Mouse (Mus musculus) kidney, postnatal 0 days (tissue): ENCODE results near the gene Pkd1l3. TPM values are rescaled to one million over a fixed set of nuclear protein-coding genes. Genes with fewer than 3 reads are reported as not detected.

ENCODE experiments used
- ATAC-seq: fragments of 200-750 bp; cut with Nextera tagmentation; replicated peaks from 2 replicates; pipeline ENCODE4 v1.8.0; 2017; ENCODE audit warnings: low read depth, moderate number of reproducible peaks, moderate TSS enrichment, moderate library complexity; ENCODE audit not compliant: low FRiP score
- DNase-seq: peaks from one replicate; pipeline ENCODE4 v3.0.0-alpha.2; 2016; ENCODE audit warnings: low spot score
- H3K27ac ChIP-seq: fragments of 300-500 bp; sonication (generic); 2 replicates; pipeline ENCODE4 v1.5.1; 2014; ENCODE audit warnings: mild to moderate bottlenecking
- H3K27me3 ChIP-seq: fragments of 300-500 bp; sonication (generic); 2 replicates; pipeline ENCODE4 v1.6.1; 2014; ENCODE audit warnings: low read length, mixed read lengths; ENCODE audit not compliant: insufficient read depth
- H3K36me3 ChIP-seq: fragments of 300-500 bp; sonication (generic); 2 replicates; pipeline ENCODE4 v1.6.1; 2014; ENCODE audit warnings: low read length, mixed read lengths; ENCODE audit not compliant: insufficient read depth
- H3K4me1 ChIP-seq: fragments of 300-500 bp; sonication (generic); replicated peaks from 2 replicates; pipeline ENCODE4 v1.6.1; 2014; ENCODE audit warnings: antibody characterized with exemption, low read length, mixed read lengths; ENCODE audit not compliant: insufficient read depth
- H3K4me2 ChIP-seq: fragments of 300-500 bp; sonication (generic); 2 replicates; pipeline ENCODE4 v1.6.1; 2014; ENCODE audit warnings: mild to moderate bottlenecking, low read length, moderate library complexity, mixed read lengths
- H3K4me3 ChIP-seq: fragments of 300-500 bp; sonication (generic); replicated peaks from 2 replicates; pipeline ENCODE4 v1.5.1; 2014; ENCODE audit warnings: low read depth, low read length
- H3K9ac ChIP-seq: fragments of 300-500 bp; sonication (generic); 2 replicates; pipeline ENCODE4 v1.6.1; 2014; ENCODE audit warnings: low read depth, low read length
- H3K9me3 ChIP-seq: fragments of 300-500 bp; sonication (generic); replicated peaks from 2 replicates; pipeline ENCODE4 v1.6.1; 2016; ENCODE audit warnings: low read length, inconsistent platforms, mixed read lengths
- CTCF ChIP-seq: IDR thresholded peaks from 2 replicates; pipeline ENCODE4 v1.5.1; 2016; ENCODE audit warnings: antibody characterized with exemption, low read depth, mild to moderate bottlenecking, moderate library complexity
- WGBS: fragments of 180-500 bp; shearing (Covaris S2); extraction: QIAGEN DNeasy Blood & Tissue Kit; methylation state at CpG from one replicate; pipeline ENCODE4 v1.1.7; 2014; 5-methylcytosine and 5-hydroxymethylcytosine counted together
- polyA plus RNA-seq: library from polyadenylated mRNA; unstranded; fragments of >200 nt; fragmentation: Nextera tagmentation; extraction: Ambion mirVana; gene quantifications from 2 replicates; pipeline ENCODE4 v1.2.1, GENCODE M21; 2015

The Pkd1l3 gene
- polyA plus RNA-seq, 1 experiment from 2014 or later = not detected

DNA sequence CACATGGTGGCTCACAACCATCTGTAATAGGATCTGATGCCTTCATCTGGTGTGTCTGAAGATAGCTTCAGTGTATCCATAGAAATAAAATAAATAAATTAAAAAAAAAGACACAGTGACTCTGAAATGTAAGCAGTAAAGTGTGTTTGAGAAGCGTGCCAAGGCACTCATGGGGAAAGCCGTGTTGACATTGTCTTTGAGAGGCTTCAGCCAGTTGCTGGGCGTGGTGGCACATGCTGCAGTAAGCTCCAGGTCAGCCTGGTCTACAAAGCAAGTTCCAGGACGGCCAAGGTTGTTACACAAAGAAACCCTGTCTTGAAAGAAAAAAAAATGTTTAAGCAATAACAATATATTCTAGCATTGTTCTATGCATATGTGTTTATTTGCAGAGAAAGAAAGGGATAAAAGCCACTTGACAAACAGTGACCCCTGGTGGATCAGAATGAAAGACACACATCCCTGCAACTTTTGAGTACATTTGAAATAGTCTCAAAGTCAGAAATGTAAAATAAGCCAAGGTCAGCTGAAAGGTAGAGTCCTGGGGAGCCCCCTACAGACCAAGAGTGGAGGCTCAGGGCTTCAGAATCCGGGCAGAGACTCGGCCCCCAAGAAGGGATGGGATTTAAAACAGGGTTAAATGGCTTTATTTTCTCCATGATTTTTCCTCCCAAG is 21.1 kb upstream of the Pkd1l3 start:
- peaks cover 8% of the 10 kb centered on the region for H3K36me3 ChIP-seq
- H3K4me1 ChIP-seq = no peaks in the 10 kb centered on the region
- no peak overlapping the region for H3K27ac ChIP-seq
- H3K9ac ChIP-seq = no peak overlapping the region
- no peak overlapping the region for H3K4me2 ChIP-seq
- H3K4me3 ChIP-seq = no peak overlapping the region
- no peaks in the 10 kb centered on the region for H3K27me3 ChIP-seq
- peak; percentile 63 for DNase-seq
- no peaks in the 10 kb centered on the region for H3K9me3 ChIP-seq
- no peak for ATAC-seq
- WGBS = 76% methylated on average over 6 of the region's 6 CpGs
- peak; percentile 80 for TF ChIP-seq CTCF

DNA sequence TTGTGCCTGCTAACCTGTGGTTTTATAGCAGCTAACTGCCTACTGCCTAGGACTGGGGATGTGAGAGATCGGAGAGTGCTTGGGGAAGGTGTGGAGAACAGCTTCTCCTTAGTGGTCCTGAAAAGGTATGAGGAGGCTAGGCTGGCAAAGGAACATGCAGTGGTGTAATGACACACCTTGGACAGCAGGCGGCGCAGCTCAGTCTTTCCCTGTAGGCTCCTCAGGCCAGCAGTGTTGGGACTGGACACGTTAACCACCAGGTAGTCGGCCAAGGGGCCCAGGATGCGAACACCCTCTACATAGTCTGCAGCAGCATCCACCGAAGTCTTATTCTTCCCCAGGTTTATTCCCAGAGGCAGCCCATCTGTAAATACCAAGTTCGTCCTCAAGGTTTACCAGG is 18.5 kb upstream of the Pkd1l3 start:
- Histone ChIP-seq H3K4me3 (no peak overlapping the region), H3K9ac (no peak overlapping the region), H3K27me3 (no peaks in the 10 kb centered on the region), H3K36me3 (peaks cover 12% of the 10 kb centered on the region), H3K9me3 (no peaks in the 10 kb centered on the region), H3K27ac (no peak overlapping the region), H3K4me2 (no peak overlapping the region), H3K4me1 (no peaks in the 10 kb centered on the region)
- DNase-seq (peak; percentile 66), ATAC-seq (no peak; the same call in 1 of the 2 replicates)
- WGBS = 46% methylated on average over 8 of the region's 8 CpGs
- TF ChIP-seq CTCF = peak; percentile 83

DNA sequence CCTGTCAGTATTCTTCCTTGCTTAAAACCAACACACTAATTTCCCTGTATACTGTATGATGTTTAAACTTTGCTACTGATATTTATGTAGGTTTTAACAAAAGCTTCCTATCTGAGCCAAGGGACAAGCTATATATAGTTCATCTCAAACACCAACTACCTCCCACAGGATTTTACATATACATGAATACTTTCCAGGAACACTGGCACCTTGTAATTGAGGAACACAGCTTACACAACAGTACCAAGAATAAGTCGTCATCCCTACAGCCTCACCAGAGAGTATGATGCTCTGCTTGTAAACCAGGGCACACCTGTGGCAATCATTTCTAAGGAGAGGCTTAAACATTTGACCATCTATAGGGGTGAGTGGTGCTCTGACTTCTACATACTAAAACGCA is 7.6 kb upstream of the Pkd1l3 start:
- WGBS = 77% methylated on average over 2 of the region's 2 CpGs
- no peak for TF ChIP-seq CTCF
- no peak overlapping the region for H3K27ac ChIP-seq
- no peaks in the 10 kb centered on the region for H3K9me3 ChIP-seq
- H3K36me3 ChIP-seq = peaks cover 13% of the 10 kb centered on the region; the same call in 1 of the 2 replicates
- H3K9ac ChIP-seq = no peak overlapping the region
- H3K4me3 ChIP-seq = no peak overlapping the region
- H3K27me3 ChIP-seq = no peaks in the 10 kb centered on the region
- ATAC-seq (no peak), DNase-seq (no peak)
- H3K4me2 ChIP-seq = no peak overlapping the region
- H3K4me1 ChIP-seq = peaks cover 4% of the 10 kb centered on the region; the same call in 1 of the 2 replicates

DNA sequence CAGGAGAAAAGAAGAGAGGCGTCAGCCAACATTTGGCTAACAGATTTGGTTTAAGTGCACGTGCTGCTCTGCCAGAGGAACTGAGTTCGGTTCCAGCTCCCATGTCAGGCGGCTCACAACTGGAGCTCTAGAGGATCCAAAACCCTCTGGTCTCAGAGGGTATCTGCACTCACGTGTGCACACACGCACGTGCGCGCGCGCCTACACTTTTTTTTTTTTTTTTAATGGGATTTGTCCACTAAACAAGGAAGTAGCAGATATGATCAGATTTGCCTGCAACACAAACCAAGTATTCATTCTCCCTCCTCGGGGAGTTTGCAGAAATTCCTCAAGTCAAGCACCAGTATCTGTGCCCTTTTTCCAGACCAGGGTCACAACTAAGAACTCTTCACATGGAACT is 6.7 kb upstream of the Pkd1l3 start:
- Histone ChIP-seq H3K27me3 (no peaks in the 10 kb centered on the region), H3K4me2 (peak overlapping the region; percentile 80), H3K9ac (peak overlapping the region; percentile 74), H3K4me1 (peaks cover 4% of the 10 kb centered on the region; the same call in 1 of the 2 replicates), H3K36me3 (peaks cover 6% of the 10 kb centered on the region; the same call in 1 of the 2 replicates), H3K4me3 (peak overlapping the region; percentile 67), H3K27ac (no peak overlapping the region; the same call in 1 of the 2 replicates), H3K9me3 (no peaks in the 10 kb centered on the region)
- TF ChIP-seq CTCF = no peak
- no peak for ATAC-seq
- WGBS = 10% methylated on average over 12 of the region's 12 CpGs
- DNase-seq = no peak

DNA sequence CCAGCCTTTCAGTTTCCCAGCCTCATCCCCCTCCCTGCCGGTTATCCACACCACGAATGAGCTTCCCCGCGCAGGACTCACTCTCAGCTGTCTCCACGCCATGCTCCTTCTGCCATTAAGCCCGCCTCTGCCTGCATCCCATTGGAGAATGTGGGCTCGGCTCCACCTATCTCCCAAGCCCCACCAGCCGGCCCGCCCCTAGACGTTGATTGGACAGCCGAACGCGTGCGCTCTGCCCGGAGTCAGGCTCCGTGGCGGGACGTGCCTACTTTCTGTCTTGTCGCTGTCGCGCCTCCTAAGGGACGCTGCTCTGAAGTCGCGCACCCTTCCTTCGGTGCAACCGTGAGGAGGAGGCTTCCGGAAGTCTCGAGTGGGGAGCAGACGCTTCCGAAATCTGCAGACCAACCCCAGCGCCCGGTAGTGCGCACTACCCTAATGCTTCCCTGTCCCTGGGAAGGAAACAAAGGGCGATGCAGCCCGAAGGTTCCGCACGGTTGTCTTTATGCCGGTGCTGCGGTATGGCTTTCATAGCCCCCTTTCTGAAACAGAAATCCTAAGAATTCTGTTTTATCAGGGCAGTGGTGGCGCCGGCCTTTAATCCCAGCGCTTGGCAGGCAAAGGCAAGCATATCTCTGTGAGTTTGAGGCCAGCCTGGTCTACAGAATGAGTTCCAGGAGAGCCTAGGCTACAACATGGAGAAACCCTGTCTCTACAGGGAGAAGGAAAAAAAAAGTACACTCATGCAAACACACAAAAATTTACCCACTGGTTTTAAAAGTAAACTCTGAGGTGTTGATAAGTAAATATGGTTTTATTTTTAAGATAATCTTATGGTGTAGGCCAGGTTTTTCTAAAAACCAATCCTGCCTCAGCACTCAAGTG is 5.8 kb upstream of the Pkd1l3 start, which contains the start of gene Dhodh:
Gene Dhodh, minus strand, starts transcription at position 403 of the 882 bp plus-strand sequence.
- Histone ChIP-seq H3K27me3 (no peaks in the 10 kb centered on the region), H3K27ac (peak within 1 kb of the TSS; percentile 97), H3K4me1 (peaks cover 4% of the 10 kb centered on the region; the same call in 1 of the 2 replicates), H3K36me3 (no peaks in the 10 kb centered on the region), H3K4me3 (peak within 1 kb of the TSS; percentile 67), H3K9ac (peak within 1 kb of the TSS; percentile 74), H3K9me3 (no peaks in the 10 kb centered on the region), H3K4me2 (peak within 1 kb of the TSS; percentile 80)
- peak; percentile 98 for DNase-seq
- peak; percentile 99 for ATAC-seq
- WGBS = under 1% methylated on average over 42 of the region's 42 CpGs
- TF ChIP-seq CTCF = peak; percentile 40; the same call in 1 of the 2 replicates

DNA sequence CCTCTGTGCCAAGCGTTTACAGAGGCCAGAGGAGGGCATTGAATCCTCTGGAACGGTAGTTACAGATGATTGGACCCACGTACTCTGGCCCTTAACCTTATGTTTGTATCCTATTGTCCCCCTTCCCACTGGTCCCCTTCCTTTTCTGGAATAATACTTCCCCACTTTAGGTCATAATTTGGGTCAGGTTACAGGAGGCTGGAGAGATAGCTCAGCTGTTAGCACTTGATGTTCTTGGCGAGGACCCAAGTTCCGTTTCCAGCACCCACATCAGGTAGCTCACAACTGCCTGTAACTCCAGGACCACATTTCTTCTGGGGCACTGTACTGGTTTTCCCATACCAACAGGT is 5.2 kb upstream of the Pkd1l3 start:
- Histone ChIP-seq H3K36me3 (no peaks in the 10 kb centered on the region), H3K9me3 (no peaks in the 10 kb centered on the region), H3K27me3 (no peaks in the 10 kb centered on the region), H3K9ac (peak overlapping the region; percentile 74), H3K4me2 (peak overlapping the region; percentile 80), H3K27ac (peak overlapping the region; percentile 97), H3K4me1 (peaks cover 4% of the 10 kb centered on the region; the same call in 1 of the 2 replicates), H3K4me3 (peak overlapping the region; percentile 67)
- TF ChIP-seq CTCF = no peak
- no peak for DNase-seq
- ATAC-seq = no peak
- WGBS = 10% methylated on average over 5 of the region's 5 CpGs
